Mouse (Mus musculus): ENCODE data around the gene Clpb. TPM values are rescaled to one million over a fixed set of nuclear protein-coding genes. Genes with fewer than 3 reads are reported as not detected.

The Clpb gene
- total RNA-seq, 2 experiments from 2014 or later: 42.8 to 47.1 TPM

Other genes starting within 250 kb of the Clpb start
- 100 to 1,000 TPM; 197 to 215 TPM for gene Pde2a, start 241.9 kb upstream of the Clpb start, total RNA-seq (2021)
- gene Art2b, start 78.0 kb upstream of the Clpb start, total RNA-seq (2021): not detected
- not detected for gene Phox2a, start 154.7 kb downstream of the Clpb start, total RNA-seq (2021)
- gene Inppl1, start 174.6 kb downstream of the Clpb start, total RNA-seq (2021): 10 to 100 TPM; 24.0 to 26.3 TPM
- gene Folr2, start 193.6 kb downstream of the Clpb start, total RNA-seq (2021): 1 to 10 TPM; 1.2 to 1.3 TPM
- 10 to 100 TPM; 31.8 to 34.3 TPM for gene Anapc15, start 200.1 kb downstream of the Clpb start, total RNA-seq (2021)
- gene Folr1, start 207.2 kb downstream of the Clpb start, total RNA-seq (2021): 10 to 100 TPM in 1 of 2 experiments, 1 to 10 TPM in 1; 1.3 to 17.2 TPM
- gene Lamtor1, start 242.3 kb downstream of the Clpb start, total RNA-seq (2021): 10 to 100 TPM; 98.0 to 98.3 TPM
- gene Tomt, start 242.7 kb downstream of the Clpb start, total RNA-seq (2021): under 1 TPM in 1 of 2 experiments, not detected in 1; 0.11 TPM

Data from layer of hippocampus, postnatal 10 days (tissue).